Mouse (Mus musculus) gastrocnemius, postnatal 10 days (tissue): ENCODE data around the gene Cpa1. TPM values are rescaled to one million over a fixed set of nuclear protein-coding genes. Genes with fewer than 3 reads are reported as not detected.

Experiments
- DNase-seq: peaks from one replicate; pipeline ENCODE4 v3.0.0; 2021; ENCODE audit warnings: mixed read lengths
- total RNA-seq, 2 experiments: library from RNA; stranded (reverse); gene quantifications; 2 replicates each; pipeline ENCODE4 v1.2.3; 2021

The Cpa1 gene
- total RNA-seq, 2 experiments from 2014 or later, result 0.19 TPM; not detected in 1

- DNase-seq, result no peak
These were observed 17.0 kb upstream of the Cpa1 start for GRCm38 (mm10) chr6:30621986-30622389.

GRCm38 (mm10) chr6:30624763-30625162 lies 14.3 kb upstream of the Cpa1 start:
- no peak for DNase-seq

GRCm38 (mm10) chr6:30628152-30628551 lies 10.9 kb upstream of the Cpa1 start:
- no peak for DNase-seq

- no peak for DNase-seq
These were observed 9.0 kb upstream of the Cpa1 start for GRCm38 (mm10) chr6:30629989-30630388.

GRCm38 (mm10) chr6:30635361-30635862 lies 3.6 kb upstream of the Cpa1 start:
- DNase-seq, result no peak

- DNase-seq, result no peak
These were observed 2.7 kb upstream of the Cpa1 start for GRCm38 (mm10) chr6:30636186-30636842.

GRCm38 (mm10) chr6:30643694-30644460 lies 4.9 kb downstream of the Cpa1 start:
- DNase-seq, result no peak

- no peak for DNase-seq
These were observed 5.4 kb downstream of the Cpa1 start for GRCm38 (mm10) chr6:30644462-30644861.

GRCm38 (mm10) chr6:30645379-30645778 lies 6.4 kb downstream of the Cpa1 start:
- no peak for DNase-seq

GRCm38 (mm10) chr6:30649651-30650296 lies 10.8 kb downstream of the Cpa1 start:
- DNase-seq, result peak; percentile 63

GRCm38 (mm10) chr6:30652425-30653188 lies 13.6 kb downstream of the Cpa1 start:
- DNase-seq, result no peak

GRCm38 (mm10) chr6:30653518-30653917 lies 14.5 kb downstream of the Cpa1 start:
- DNase-seq, result no peak

GRCm38 (mm10) chr6:30654402-30654859 lies 15.4 kb downstream of the Cpa1 start:
- DNase-seq, result no peak

GRCm38 (mm10) chr6:30654932-30655331 lies 15.9 kb downstream of the Cpa1 start:
- DNase-seq, result no peak

- DNase-seq, result no peak
These were observed 18.3 kb downstream of the Cpa1 start for GRCm38 (mm10) chr6:30657279-30657678.

- no peak for DNase-seq
These were observed 19.6 kb downstream of the Cpa1 start for GRCm38 (mm10) chr6:30658619-30659018.

GRCm38 (mm10) chr6:30664776-30665175 lies 25.8 kb downstream of the Cpa1 start:
- DNase-seq, result no peak

- DNase-seq, result no peak
These were observed 26.3 kb downstream of the Cpa1 start for GRCm38 (mm10) chr6:30665296-30665695.

GRCm38 (mm10) chr6:30666043-30666442 lies 27.0 kb downstream of the Cpa1 start:
- no peak for DNase-seq

GRCm38 (mm10) chr6:30667585-30667984 lies 28.6 kb downstream of the Cpa1 start:
- DNase-seq, result no peak

GRCm38 (mm10) chr6:30671696-30672095 lies 32.7 kb downstream of the Cpa1 start:
- no peak for DNase-seq
